Mouse (Mus musculus) forebrain, embryonic 12.5 days (tissue): ENCODE measurements around the gene H2-T22. TPM values are rescaled to one million over a fixed set of nuclear protein-coding genes. Genes with fewer than 3 reads are reported as not detected.
"Not testable (repeated sequence)": the region's sequence is repeated elsewhere in the genome, so short reads cannot be mapped to it uniquely, and the experiment has no call there.

ENCODE experiments used
- ATAC-seq: fragments of 200-750 bp; cut with Nextera tagmentation; 2 replicates; pipeline ENCODE4 v1.8.0; 2017; ENCODE audit warnings: moderate TSS enrichment; ENCODE audit not compliant: low FRiP score
- H3K27ac ChIP-seq: fragments of 300-500 bp; sonication (generic); 2 replicates; pipeline ENCODE4 v1.5.1; 2016; ENCODE audit warnings: mild to moderate bottlenecking
- H3K27me3 ChIP-seq: fragments of 300-500 bp; sonication (generic); 2 replicates; pipeline ENCODE4 v1.6.1; 2016; ENCODE audit warnings: mild to moderate bottlenecking
- H3K36me3 ChIP-seq: fragments of 300-500 bp; sonication (generic); replicated peaks from 2 replicates; pipeline ENCODE4 v1.6.1; 2016; ENCODE audit warnings: mild to moderate bottlenecking
- H3K4me1 ChIP-seq: fragments of 300-500 bp; sonication (generic); 2 replicates; pipeline ENCODE4 v1.6.1; 2016
- H3K4me2 ChIP-seq: fragments of 300-500 bp; sonication (generic); 2 replicates; pipeline ENCODE4 v1.6.1; 2016; ENCODE audit warnings: mild to moderate bottlenecking, moderate library complexity
- H3K4me3 ChIP-seq: fragments of 300-500 bp; sonication (generic); replicated peaks from 2 replicates; pipeline ENCODE4 v1.5.1; 2016; ENCODE audit warnings: mild to moderate bottlenecking
- H3K9ac ChIP-seq: fragments of 300-500 bp; sonication (generic); 2 replicates; pipeline ENCODE4 v1.6.1; 2016; ENCODE audit warnings: mild to moderate bottlenecking
- H3K9me3 ChIP-seq: fragments of 300-500 bp; sonication (generic); 2 replicates; pipeline ENCODE4 v1.6.1; 2016
- WGBS: fragments of 180-500 bp; shearing (Covaris S2); methylation state at CpG from one replicate; pipeline ENCODE4 v1.1.7; 2016; 5-methylcytosine and 5-hydroxymethylcytosine counted together
- polyA plus RNA-seq: library from polyadenylated mRNA; unstranded; fragments of >200 nt; fragmentation: Nextera tagmentation; extraction: Ambion mirVana; gene quantifications from 2 replicates; pipeline ENCODE4 v1.2.1, GENCODE M21; 2016

The H2-T22 gene
- polyA plus RNA-seq, 1 experiment from 2014 or later: 5.4 TPM

DNA sequence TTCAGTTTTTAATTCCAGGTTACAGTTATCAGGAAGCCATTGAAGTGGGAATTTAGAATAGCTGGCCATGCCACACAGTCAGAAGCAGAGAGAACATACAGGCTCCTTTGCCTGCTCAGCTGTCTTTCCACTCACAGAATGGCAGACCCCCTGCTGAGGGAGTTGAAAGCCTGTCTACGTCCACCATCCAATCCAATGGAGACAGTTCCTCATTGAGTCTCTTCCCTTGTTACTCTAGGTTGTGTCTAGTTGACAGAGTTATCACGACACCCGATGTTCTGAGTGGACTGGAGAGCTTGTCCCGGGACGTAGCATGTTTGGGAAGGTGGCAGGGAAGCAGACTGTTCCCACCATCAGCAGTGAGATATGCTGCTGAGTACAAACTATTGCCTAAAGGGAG is 17.4 kb downstream of the H2-T22 start:
- Histone ChIP-seq H3K4me1 (0 out of 2 replicates have a peak, but pooled peaks cover 6% of the 10 kb centered on the region), H3K36me3 (no peaks in the 10 kb centered on the region), H3K9me3 (no peaks in the 10 kb centered on the region), H3K9ac (no peak overlapping the region), H3K27me3 (no peaks in the 10 kb centered on the region), H3K4me3 (no peak overlapping the region), H3K4me2 (no peak overlapping the region), H3K27ac (no peak overlapping the region)
- 66% methylated on average over 5 of the region's 5 CpGs for WGBS
- no peak for ATAC-seq

DNA sequence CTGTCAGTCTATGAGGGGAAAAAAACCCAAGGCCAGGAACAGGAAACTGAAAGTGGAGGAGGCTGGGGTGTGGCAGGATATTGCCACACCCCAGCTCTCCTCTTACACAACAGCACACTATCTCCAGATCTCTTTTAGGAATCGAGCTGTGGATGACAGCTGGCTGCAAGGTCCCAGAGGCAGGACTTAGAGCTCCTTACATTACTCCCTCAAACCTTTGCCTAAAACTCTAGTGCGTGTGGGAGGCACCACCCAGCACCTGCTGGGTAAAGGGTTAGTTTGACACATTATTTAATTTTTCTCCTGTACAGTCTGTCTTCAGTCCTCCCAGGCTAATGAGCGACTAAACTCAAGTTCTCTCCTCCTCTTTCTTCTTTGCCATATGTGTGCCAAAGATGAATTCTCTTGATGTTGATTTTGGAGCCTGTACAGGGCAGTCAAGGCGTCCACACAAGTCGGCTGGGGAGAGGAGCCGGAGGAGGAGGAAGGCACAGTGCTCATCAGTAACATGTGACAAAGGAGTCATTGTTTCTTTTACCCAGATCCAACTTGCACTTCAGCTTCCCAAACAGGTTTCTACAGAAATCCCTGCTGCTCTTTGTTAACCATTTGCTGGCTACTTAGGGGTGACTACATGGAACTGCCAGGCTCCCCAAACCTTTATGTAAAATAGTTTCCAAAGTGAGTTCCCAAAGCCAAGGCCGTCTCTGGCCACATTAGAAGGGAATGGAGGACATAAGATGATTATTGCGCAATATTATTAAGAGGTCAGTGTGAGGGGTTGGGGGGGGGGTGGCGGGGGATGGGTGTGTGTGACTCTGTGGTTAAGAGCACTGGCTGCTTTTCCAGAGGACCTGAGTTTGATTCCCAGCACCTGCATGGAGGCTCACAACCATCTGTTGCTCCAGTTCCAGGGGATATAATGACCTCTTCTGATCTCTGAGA is 18.6 kb downstream of the H2-T22 start:
- no peak for ATAC-seq
- Histone ChIP-seq H3K9ac (no peak overlapping the region), H3K9me3 (no peaks in the 10 kb centered on the region), H3K27ac (no peak overlapping the region), H3K4me3 (no peak overlapping the region), H3K36me3 (no peaks in the 10 kb centered on the region), H3K4me2 (no peak overlapping the region), H3K4me1 (0 out of 2 replicates have a peak, but pooled peaks cover 6% of the 10 kb centered on the region), H3K27me3 (no peaks in the 10 kb centered on the region)
- WGBS: 68% methylated on average over 9 of the region's 9 CpGs

DNA sequence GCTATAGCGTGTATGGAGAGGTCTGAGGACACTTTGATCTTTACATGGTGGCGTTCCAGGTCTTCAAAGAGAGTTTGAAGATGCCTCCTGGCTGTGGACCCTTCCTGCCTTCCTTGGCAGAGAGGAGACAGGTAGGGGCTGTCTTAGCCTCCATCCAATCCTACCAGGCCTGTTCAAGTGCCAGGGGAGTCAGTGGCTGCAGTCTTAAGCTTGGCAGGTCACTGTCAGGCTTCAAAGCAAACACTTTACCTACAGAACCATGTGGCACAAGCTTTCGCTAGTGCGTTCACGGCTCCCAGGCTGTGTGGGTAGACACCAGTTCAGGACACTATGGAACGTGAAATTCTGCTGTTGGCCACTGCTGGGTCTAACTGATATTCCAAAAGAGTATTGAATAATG is 19.6 kb downstream of the H2-T22 start:
- H3K4me1 ChIP-seq: 0 out of 2 replicates have a peak, but pooled peaks cover 6% of the 10 kb centered on the region
- H3K27ac ChIP-seq: no peak overlapping the region
- ATAC-seq: no peak
- H3K27me3 ChIP-seq: no peaks in the 10 kb centered on the region
- no peak overlapping the region for H3K9ac ChIP-seq
- no peak overlapping the region for H3K4me3 ChIP-seq
- 91% methylated on average over 6 of the region's 6 CpGs for WGBS
- H3K9me3 ChIP-seq: no peaks in the 10 kb centered on the region
- H3K36me3 ChIP-seq: no peaks in the 10 kb centered on the region
- H3K4me2 ChIP-seq: no peak overlapping the region

DNA sequence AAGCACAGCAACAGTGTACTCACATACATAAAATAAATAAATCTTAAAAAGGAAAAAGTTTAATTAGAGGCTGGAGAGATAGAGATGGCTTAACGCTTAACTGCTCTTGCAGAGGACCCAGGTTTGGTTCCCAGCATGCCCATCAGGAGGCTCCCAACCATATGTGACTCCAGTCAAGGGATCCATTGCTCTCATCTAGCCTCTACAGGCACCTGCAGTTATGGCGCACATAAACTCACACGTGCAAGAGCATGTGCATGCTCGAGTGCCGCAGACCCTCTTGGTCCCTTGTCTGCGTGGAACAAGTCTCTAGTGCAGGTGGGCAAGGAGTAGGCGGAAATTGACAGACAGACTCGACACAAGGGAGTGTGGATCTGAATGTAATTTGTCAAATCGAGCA is 20.4 kb downstream of the H2-T22 start:
- ATAC-seq: no peak
- H3K4me1 ChIP-seq: 0 out of 2 replicates have a peak, but pooled peaks cover 6% of the 10 kb centered on the region
- no peaks in the 10 kb centered on the region for H3K36me3 ChIP-seq
- no peak overlapping the region for H3K27ac ChIP-seq
- H3K9me3 ChIP-seq: no peaks in the 10 kb centered on the region
- no peak overlapping the region for H3K9ac ChIP-seq
- H3K4me3 ChIP-seq: no peak overlapping the region
- H3K27me3 ChIP-seq: no peaks in the 10 kb centered on the region
- 95% methylated on average over 9 of the region's 9 CpGs for WGBS
- H3K4me2 ChIP-seq: no peak overlapping the region

DNA sequence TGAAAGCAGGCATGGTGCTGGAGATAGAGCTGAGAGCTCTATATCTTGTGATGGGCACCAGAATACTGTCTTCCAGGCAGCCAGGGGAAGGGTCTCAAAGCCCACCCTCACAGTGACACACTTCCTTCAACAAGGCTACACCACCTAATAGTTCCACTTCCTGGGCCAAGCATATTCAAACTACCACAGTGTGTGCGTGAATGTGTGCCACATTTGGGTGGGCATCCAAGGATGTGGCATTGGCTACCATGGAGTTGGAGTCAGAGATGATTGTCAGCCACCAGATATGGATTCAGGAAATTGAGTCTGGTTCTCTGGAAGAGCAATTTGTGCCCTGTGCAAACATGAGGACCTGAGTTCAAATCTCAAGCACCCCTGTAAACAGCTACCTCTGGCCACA is 21.2 kb downstream of the H2-T22 start:
- ATAC-seq: no peak
- no peaks in the 10 kb centered on the region; the same call in 1 of the 2 replicates for H3K36me3 ChIP-seq
- no peak overlapping the region for H3K4me3 ChIP-seq
- H3K27me3 ChIP-seq: no peaks in the 10 kb centered on the region
- H3K4me1 ChIP-seq: 0 out of 2 replicates have a peak, but pooled peaks cover 6% of the 10 kb centered on the region
- WGBS: 93% methylated on average over 1 of the region's 1 CpGs
- no peaks in the 10 kb centered on the region for H3K9me3 ChIP-seq
- H3K9ac ChIP-seq: no peak overlapping the region
- no peak overlapping the region for H3K27ac ChIP-seq
- no peak overlapping the region for H3K4me2 ChIP-seq

DNA sequence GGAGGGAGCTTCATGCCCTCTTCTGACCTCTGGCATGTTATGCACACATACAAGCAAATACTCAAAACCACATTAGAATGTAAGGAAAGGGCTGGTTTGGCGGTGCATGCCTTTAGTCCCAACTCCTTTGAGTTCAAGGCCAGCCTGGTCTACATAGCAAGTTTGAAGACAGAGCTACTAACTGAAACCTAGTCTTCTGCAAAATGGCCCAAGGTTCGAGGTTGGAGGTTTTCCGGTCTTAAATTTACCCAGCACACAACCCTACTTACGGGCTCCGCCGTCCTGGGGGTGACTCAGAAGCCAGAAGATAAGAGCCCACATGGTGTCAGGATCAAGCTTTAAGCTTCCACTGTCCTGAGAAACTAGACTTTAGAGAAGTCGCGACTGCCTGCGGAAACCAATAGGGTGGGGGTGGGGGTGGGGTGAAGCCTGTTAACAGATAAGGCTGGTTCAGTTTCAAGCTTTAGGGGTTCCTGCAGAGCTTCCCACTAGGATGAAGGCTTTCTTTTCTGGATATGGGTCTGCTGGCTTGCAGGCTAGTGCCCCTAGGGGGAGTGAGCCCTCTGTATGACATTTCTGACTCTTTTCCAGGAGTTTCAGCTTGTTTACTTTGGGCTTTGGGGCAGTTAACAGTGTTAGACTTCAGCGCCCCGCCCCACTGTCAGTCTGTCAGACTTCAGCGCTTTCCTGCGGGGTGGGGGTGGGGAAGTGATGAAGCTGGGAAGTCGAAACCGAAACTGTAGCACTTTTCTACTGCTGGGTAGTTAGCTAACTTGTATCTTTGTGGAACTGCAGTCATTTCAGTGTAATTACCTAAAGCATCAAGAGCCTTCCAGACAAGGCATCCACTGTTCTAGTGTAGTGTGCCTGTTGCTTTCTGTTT is 22.1 kb downstream of the H2-T22 start, which contains the start of gene H2-T24:
TSS of gene H2-T24 (minus strand) at position 370 of the 883 bp plus-strand sequence.
- WGBS: 44% methylated on average over 15 of the region's 15 CpGs
- Histone ChIP-seq H3K4me3 (no peak within 1 kb of the TSS), H3K36me3 (peaks cover 5% of the 10 kb centered on the region), H3K27me3 (no peaks in the 10 kb centered on the region), H3K9ac (no peak within 1 kb of the TSS), H3K27ac (no peak within 1 kb of the TSS), H3K4me2 (no peak within 1 kb of the TSS), H3K9me3 (no peaks in the 10 kb centered on the region), H3K4me1 (0 out of 2 replicates have a peak, but pooled peaks cover 6% of the 10 kb centered on the region)
- ATAC-seq: no peak

DNA sequence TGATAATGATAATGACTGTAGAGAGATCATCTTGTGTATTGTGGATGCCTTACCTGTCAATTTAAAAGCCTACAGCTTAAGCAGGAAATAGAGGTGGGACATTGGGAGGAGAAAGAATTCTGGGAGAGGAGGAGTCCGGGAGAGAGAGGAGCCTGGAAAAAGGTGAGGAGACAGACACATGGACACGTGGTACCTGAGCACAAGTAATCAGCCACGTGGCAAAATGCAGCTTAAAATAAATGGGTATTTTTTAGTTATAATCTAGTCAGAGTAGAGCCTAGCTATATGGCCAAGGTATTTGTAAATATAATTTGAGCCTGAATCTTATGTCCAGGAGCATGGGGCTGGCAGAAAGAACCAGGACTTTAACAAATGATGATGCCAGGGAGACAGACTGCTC is 23.0 kb downstream of the H2-T22 start:
- 80% methylated on average over 3 of the region's 3 CpGs for WGBS

DNA sequence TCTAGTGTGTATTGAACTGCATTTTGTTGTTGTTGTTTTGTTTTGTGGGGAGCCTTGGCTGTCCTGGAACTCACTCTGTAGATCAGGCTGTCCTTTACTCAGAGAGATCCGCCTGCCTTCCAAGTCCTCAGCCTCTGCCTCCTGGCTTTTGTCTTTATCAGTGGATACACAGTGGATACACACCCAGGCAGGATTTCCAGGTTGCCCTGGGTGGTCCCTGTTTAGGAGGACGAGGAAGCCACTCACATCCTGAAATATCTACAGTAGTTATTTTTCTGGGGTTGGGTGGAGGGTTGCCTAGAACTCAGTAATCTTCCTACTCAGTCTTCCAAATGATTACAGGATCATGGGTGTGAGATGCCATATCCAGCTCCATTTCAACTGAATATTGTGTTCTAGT is 23.6 kb downstream of the H2-T22 start:
- H3K36me3 ChIP-seq: peaks cover 14% of the 10 kb centered on the region
- no peak overlapping the region for H3K4me2 ChIP-seq
- no peak overlapping the region for H3K27ac ChIP-seq
- H3K27me3 ChIP-seq: no peaks in the 10 kb centered on the region
- H3K4me1 ChIP-seq: 0 out of 2 replicates have a peak, but pooled peaks cover 6% of the 10 kb centered on the region
- WGBS: 73% methylated on average over 2 of the region's 2 CpGs
- H3K9ac ChIP-seq: no peak overlapping the region
- H3K4me3 ChIP-seq: no peak overlapping the region
- ATAC-seq: no peak
- H3K9me3 ChIP-seq: no peaks in the 10 kb centered on the region

More for the DNA sequence above, 23.0 kb downstream of the H2-T22 start:
- Histone ChIP-seq H3K27me3 (no peaks in the 10 kb centered on the region), H3K36me3 (peaks cover 9% of the 10 kb centered on the region), H3K27ac (no peak overlapping the region), H3K9me3 (no peaks in the 10 kb centered on the region), H3K9ac (no peak overlapping the region), H3K4me2 (no peak overlapping the region), H3K4me3 (no peak overlapping the region), H3K4me1 (0 out of 2 replicates have a peak, but pooled peaks cover 6% of the 10 kb centered on the region)
- ATAC-seq: no peak

DNA sequence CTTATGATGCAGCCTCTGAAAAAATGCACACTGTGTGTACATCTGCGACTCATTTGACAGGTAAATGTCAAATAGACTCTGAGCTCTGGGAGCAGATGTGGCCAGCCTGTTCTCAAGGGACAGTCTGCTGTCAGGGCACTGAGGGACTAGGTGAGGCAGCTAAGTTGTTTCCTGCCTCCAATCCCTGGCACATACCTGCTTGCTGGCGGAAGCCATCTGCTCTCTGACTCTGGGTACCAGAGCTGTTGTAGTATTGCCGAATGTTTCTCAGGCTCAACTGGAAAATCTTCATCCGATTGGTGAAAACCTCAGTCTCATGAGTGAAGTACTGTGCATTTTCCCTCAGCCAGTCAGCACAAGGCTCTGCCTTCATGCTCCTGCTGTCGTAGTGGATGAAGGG is 25.5 kb downstream of the H2-T22 start:
- Histone ChIP-seq H3K27me3 (no peaks in the 10 kb centered on the region), H3K4me3 (no peak overlapping the region), H3K36me3 (peaks cover 14% of the 10 kb centered on the region), H3K4me1 (0 out of 2 replicates have a peak, but pooled peaks cover 6% of the 10 kb centered on the region), H3K27ac (no peak overlapping the region), H3K9ac (no peak overlapping the region), H3K9me3 (no peaks in the 10 kb centered on the region), H3K4me2 (no peak overlapping the region)
- ATAC-seq: no peak
- WGBS: 91% methylated on average over 5 of the region's 5 CpGs

DNA sequence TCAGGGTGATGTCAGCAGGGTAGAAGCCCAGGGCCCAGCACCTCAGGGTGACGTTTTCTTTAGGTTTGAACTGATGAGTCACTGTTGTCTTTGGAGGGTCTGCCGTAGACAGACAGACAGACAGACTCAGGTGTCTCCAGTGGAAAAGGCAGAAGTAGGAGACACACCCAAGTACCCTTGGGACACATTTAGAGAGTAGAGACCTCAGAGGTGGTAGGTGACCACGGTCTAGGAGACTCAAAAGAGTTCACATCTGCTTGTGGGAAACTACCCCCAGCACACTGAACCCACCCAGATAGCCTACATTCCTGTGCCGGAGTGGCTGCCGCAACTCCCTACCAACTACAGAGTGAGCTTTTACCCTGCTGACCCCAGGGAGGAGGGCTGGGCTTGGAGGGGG is 27.6 kb downstream of the H2-T22 start:
- H3K9me3 ChIP-seq: no peaks in the 10 kb centered on the region
- ATAC-seq: no peak
- no peak overlapping the region for H3K27ac ChIP-seq
- H3K36me3 ChIP-seq: peaks cover 14% of the 10 kb centered on the region
- H3K27me3 ChIP-seq: no peaks in the 10 kb centered on the region
- H3K9ac ChIP-seq: no peak overlapping the region
- no peak overlapping the region for H3K4me3 ChIP-seq
- WGBS: 96% methylated on average over 5 of the region's 5 CpGs
- H3K4me2 ChIP-seq: no peak overlapping the region
- no peaks in the 10 kb centered on the region for H3K4me1 ChIP-seq

DNA sequence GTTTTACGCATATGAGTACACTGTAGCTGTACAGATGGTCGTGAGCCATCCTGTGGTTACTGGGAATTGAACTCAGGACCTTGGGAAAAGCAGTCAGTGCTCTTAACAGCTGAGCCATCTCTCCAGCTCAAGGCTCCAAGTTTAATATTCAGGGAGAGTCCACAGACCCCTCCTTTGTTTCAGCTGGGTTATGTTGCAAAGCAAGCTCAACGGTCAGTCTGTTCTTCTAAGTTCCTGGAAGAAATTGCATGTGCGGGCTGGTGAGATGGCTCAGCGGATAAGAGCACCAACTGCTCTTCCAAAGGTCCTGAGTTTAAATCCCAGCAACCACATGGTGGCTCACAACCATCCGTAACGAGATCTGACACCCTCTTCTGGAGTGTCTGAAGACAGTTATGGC is 38.1 kb downstream of the H2-T22 start:
- H3K36me3 ChIP-seq, ATAC-seq, H3K4me2 ChIP-seq, H3K27me3 ChIP-seq, H3K9me3 ChIP-seq, H3K9ac ChIP-seq, H3K4me3 ChIP-seq, H3K4me1 ChIP-seq, H3K27ac ChIP-seq: not testable (repeated sequence)
- WGBS: 91% methylated on average over 7 of the region's 7 CpGs

DNA sequence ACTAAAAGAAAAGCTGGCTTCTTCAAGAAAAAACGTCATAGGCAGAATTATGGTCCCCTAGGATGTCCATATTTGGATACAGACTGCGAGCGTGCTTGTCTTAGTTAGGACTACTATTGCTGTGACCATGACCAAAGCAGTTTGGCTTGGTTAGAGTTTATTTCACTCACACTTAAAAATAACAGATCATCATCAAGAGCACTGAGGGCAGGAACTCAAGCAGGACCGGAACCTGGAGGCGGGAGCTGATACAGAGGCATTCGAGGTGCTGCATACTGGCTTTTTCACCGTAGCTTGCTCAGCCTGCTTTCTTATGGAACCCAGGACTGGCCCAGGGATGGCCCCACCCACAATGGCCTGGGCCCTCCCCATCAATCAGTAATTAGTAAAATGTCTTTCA is 39.2 kb downstream of the H2-T22 start:
- no peaks in the 10 kb centered on the region for H3K4me1 ChIP-seq
- ATAC-seq: no peak
- H3K36me3 ChIP-seq: peaks cover 5% of the 10 kb centered on the region
- H3K9ac ChIP-seq: no peak overlapping the region
- no peak overlapping the region for H3K27ac ChIP-seq
- no peaks in the 10 kb centered on the region for H3K27me3 ChIP-seq
- 91% methylated on average over 7 of the region's 7 CpGs for WGBS
- no peaks in the 10 kb centered on the region for H3K9me3 ChIP-seq
- H3K4me3 ChIP-seq: no peak overlapping the region
- no peak overlapping the region for H3K4me2 ChIP-seq
